Mouse (Mus musculus) liver, postnatal 0 days (tissue): ENCODE results near the gene Plcb4. TPM values are rescaled to one million over a fixed set of nuclear protein-coding genes. Genes with fewer than 3 reads are reported as not detected.

ENCODE experiments used
- ATAC-seq: fragments of 200-750 bp; cut with Nextera tagmentation; 2 replicates; pipeline ENCODE4 v1.8.0; 2017; ENCODE audit warnings: mild to moderate bottlenecking, moderate library complexity
- DNase-seq: peaks from one replicate; pipeline ENCODE4 v3.0.0-alpha.2; 2016
- H3K27ac ChIP-seq: fragments of 300-500 bp; sonication (generic); 2 replicates; pipeline ENCODE4 v1.5.1; 2014; ENCODE audit warnings: antibody characterized with exemption, moderate library complexity, mild to moderate bottlenecking, low read depth
- H3K27me3 ChIP-seq: fragments of 300-500 bp; sonication (generic); 2 replicates; pipeline ENCODE4 v1.6.1; 2014; ENCODE audit warnings: low read length, control low read depth, mixed read lengths; ENCODE audit not compliant: insufficient read depth
- H3K36me3 ChIP-seq: fragments of 300-500 bp; sonication (generic); replicated peaks from 2 replicates; pipeline ENCODE4 v1.6.1; 2014; ENCODE audit warnings: mild to moderate bottlenecking, control low read depth, low read length, moderate library complexity, mixed read lengths; ENCODE audit not compliant: insufficient read depth
- H3K4me1 ChIP-seq: fragments of 300-500 bp; sonication (generic); 2 replicates; pipeline ENCODE4 v1.6.1; 2014; ENCODE audit warnings: antibody characterized with exemption, mild to moderate bottlenecking, control low read depth; ENCODE audit not compliant: insufficient read depth
- H3K4me2 ChIP-seq: fragments of 300-500 bp; sonication (generic); 2 replicates; pipeline ENCODE4 v1.6.1; 2014; ENCODE audit warnings: low read depth, mild to moderate bottlenecking, low read length, moderate library complexity, mixed read lengths
- H3K4me3 ChIP-seq: fragments of 300-500 bp; sonication (generic); 2 replicates; pipeline ENCODE4 v1.5.1; 2014; ENCODE audit warnings: low read depth, low read length
- H3K9ac ChIP-seq: fragments of 300-500 bp; sonication (generic); replicated peaks from 2 replicates; pipeline ENCODE4 v1.6.1; 2014; ENCODE audit warnings: mild to moderate bottlenecking, moderate library complexity
- H3K9me3 ChIP-seq: fragments of 300-500 bp; sonication (generic); 2 replicates; pipeline ENCODE4 v1.6.1; 2016; ENCODE audit warnings: mild to moderate bottlenecking, control low read depth, low read length, mixed read lengths
- CTCF ChIP-seq: sonication (generic); IDR thresholded peaks from 2 replicates; pipeline ENCODE4 v1.5.1; 2016; ENCODE audit warnings: antibody characterized with exemption, low read depth
- EP300 ChIP-seq: IDR thresholded peaks from 2 replicates; pipeline ENCODE4 v1.6.1; 2016; ENCODE audit warnings: antibody characterized with exemption, low read depth, mild to moderate bottlenecking
- WGBS: fragments of 180-500 bp; shearing (Covaris S2); extraction: QIAGEN DNeasy Blood & Tissue Kit; methylation state at CpG from one replicate; pipeline ENCODE4 v1.1.7; 2014; ENCODE audit not compliant: insufficient replicate concordance; 5-methylcytosine and 5-hydroxymethylcytosine counted together
- polyA plus RNA-seq: library from polyadenylated mRNA; unstranded; fragments of >200 nt; fragmentation: Nextera tagmentation; extraction: Ambion mirVana; gene quantifications from 2 replicates; pipeline ENCODE4 v1.2.1, GENCODE M21; 2015

Plcb4 gene
- polyA plus RNA-seq, 1 experiment from 2014 or later = 2.8 TPM

DNA sequence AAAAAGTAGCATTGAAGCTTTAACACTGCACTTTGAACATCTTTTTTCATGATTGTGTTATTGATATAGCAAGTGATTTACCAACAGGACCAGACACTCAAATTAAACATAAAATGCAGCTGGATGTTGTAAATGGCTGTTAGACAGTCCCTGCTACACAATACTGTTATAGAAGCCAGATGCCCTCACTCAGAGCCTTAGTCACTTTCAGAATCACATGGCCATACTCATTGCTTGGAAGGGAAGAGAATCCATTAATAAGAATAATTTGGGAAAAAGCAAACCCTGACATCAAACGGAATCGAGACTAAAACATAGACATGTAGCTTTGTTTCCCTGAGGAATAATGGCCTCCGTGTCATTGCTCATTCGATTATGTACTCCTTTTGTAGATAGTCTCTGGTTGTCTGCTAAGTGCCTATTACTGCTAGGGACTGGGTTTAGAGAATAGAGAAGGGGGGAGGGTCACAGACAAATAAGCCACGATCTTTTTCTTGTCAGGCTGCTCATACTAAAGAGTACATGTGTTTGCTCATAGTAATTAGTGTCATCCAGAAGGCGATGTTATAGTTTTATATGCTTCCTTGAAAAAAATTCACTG is 197.2 kb downstream of the Plcb4 start:
- TF ChIP-seq EP300 = no peak
- no peak for TF ChIP-seq CTCF
- DNase-seq = no peak
- 77% methylated on average over 6 of the region's 6 CpGs for WGBS

DNA sequence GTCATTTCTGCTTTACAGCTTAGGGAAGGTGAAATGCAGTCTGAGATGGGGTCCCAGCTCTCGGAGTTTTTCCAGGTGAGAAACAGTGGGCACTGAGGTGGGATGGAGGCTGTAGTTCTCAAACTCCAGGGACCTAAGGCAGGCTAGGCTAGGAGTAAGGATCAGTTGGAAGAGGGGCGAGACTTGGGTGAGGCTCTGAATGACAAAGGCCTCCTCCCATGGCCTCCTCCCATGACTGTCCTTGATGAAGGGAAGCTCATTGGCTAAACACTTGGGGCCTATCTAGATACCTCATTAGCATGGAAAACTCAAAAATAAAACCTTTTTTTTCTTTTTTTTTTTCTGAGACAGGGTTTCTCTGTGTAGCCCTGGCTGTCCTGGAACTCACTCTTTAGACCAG is 198.0 kb downstream of the Plcb4 start:
- no peak for ATAC-seq

More for the DNA sequence above, 197.2 kb downstream of the Plcb4 start:
- Histone ChIP-seq H3K4me3 (no peak overlapping the region), H3K4me1 (no peaks in the 10 kb centered on the region), H3K9me3 (no peaks in the 10 kb centered on the region), H3K27ac (no peak overlapping the region), H3K36me3 (no peaks in the 10 kb centered on the region), H3K9ac (no peak overlapping the region), H3K27me3 (no peaks in the 10 kb centered on the region), H3K4me2 (no peak overlapping the region)
- ATAC-seq = no peak

DNA sequence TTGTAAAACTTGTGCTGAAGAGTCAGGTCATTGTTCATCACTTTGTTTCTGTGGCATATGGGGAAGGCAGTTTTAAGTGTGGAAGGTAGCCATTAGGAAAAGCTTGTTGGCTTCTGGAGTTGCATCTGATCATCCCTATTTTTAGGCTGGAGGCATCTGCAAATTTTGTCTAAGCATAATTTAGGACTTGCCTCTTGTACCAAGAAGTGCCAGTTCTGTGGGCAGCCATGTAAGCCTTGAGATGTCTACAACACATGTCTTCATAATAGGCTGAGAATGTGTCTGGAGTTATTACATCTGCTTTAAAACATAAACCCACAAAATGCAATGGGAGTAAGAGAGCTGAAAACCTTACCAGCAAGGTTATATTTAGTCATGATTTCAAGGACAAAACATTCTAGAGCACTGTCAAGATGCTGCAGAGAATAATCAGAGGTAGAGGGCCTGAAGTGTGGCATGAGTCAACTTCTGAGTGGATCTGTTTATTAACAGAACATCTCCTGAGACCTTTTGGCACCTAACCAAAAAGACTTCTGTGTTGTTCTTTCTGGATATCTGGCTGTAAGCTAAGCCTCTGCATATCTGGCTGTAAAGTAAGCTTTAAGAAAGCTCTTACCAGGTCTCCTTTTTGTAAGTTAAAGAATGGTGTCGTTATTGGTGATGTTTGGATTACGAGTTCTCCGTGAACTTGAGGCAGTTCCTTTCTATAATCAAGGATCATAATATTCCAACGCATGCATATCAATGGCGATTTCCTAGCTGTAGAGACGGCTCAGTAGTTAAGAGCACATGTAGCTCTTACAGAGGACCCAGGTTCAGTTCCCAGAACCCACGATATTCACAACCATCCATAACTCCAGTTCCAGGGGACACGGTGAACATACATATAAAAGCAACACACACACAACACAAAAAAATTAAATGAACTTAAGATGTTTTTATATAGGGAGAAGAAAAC is 203.0 kb downstream of the Plcb4 start:
- Histone ChIP-seq H3K27me3 (no peaks in the 10 kb centered on the region), H3K36me3 (no peaks in the 10 kb centered on the region), H3K27ac (no peak overlapping the region), H3K4me3 (no peak overlapping the region), H3K4me2 (no peak overlapping the region), H3K9ac (no peak overlapping the region), H3K9me3 (no peaks in the 10 kb centered on the region), H3K4me1 (no peaks in the 10 kb centered on the region)
- DNase-seq = no peak
- TF ChIP-seq CTCF = no peak
- TF ChIP-seq EP300 = no peak
- ATAC-seq = no peak
- WGBS = 79% methylated on average over 8 of the region's 8 CpGs

More for the DNA sequence above, 198.0 kb downstream of the Plcb4 start:
- Histone ChIP-seq H3K4me1 (no peaks in the 10 kb centered on the region), H3K27me3 (no peaks in the 10 kb centered on the region), H3K4me2 (no peak overlapping the region), H3K27ac (no peak overlapping the region), H3K9me3 (no peaks in the 10 kb centered on the region), H3K4me3 (no peak overlapping the region), H3K36me3 (no peaks in the 10 kb centered on the region), H3K9ac (no peak overlapping the region)
- DNase-seq = no peak
- no peak for TF ChIP-seq CTCF
- TF ChIP-seq EP300 = no peak
- 84% methylated on average over 2 of the region's 2 CpGs for WGBS

DNA sequence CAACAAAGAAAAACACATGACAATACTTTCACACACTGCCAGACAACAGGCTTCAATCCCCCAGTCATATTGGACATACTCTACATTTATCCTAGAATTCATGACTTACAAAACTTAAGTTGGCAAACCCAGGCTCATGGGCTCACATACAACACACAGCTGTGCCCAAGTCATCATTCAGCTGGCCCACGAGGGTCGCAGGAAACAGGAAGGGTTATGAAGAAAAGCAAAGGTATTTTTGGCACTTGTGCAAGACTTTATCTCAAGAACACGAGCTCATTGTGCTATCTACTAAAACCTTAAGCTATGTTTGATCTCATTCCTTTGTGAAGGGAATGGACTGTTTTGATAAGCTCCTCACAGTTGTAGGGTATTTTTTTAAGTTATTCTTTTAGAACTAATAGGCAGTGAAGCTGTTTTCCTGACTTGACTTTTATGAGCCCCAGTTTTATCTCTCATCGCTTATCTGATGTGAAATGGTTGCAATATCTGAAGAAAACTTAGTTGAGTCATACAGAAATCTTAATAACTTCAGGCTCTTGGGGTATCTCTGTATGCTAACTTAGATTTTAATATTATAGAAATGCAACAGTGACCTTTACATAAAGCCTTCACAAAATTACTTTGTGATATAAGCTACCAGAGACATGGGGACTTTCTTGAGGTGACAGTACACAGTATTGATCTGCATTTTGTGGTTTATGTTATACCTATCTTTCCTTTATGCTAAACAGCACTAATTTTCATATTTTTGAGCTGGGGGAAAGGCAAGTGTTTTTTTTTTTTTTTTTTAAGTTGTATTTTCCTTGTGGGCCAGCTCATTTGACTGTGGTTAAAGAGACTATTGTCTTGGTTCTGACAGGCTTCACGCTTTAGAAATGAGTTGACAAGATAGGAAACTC is 203.9 kb downstream of the Plcb4 start:
- Histone ChIP-seq H3K4me3 (no peak overlapping the region), H3K27me3 (no peaks in the 10 kb centered on the region), H3K9ac (no peak overlapping the region), H3K4me1 (no peaks in the 10 kb centered on the region), H3K4me2 (no peak overlapping the region), H3K27ac (no peak overlapping the region), H3K36me3 (no peaks in the 10 kb centered on the region), H3K9me3 (no peaks in the 10 kb centered on the region)
- no peak for DNase-seq
- WGBS = 30% methylated on average over 5 of the region's 5 CpGs
- ATAC-seq = no peak
- TF ChIP-seq CTCF (no peak), EP300 (no peak)

DNA sequence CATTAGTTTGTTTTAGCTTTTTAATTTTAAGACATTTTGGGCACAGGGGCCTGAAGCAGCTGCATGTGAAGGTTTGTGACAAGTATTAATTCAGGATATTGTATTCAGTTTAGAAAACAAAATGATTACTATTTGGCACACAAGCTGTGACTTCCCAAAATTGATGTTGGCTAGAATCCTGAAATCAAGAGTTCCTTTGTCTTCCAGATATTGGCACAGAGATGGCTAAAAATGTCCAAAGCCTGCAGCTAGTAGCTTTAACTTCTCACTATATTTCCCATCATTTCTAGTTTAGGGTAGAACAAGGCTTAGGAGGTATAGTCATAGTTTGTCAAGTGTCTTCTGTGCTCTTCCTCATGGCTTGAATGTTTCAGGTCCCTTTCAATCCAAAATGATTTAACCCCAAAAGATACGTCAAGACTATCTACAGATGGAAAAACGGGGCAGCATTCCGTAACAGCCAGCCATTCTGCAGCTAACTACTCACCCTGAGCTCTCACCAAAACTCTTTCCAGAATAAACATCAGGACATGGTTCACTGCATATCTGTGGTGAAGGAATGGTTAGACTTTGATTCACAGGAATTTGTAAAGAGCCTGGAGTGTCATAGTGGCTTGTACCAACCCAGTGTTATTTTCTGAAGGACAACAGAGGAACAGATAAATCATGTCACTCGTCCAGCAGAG is 204.7 kb downstream of the Plcb4 start:
- H3K27ac ChIP-seq = no peak overlapping the region
- H3K36me3 ChIP-seq = no peaks in the 10 kb centered on the region
- no peak overlapping the region for H3K4me3 ChIP-seq
- 80% methylated on average over 4 of the region's 4 CpGs for WGBS
- no peak overlapping the region for H3K4me2 ChIP-seq
- TF ChIP-seq EP300 (no peak), CTCF (no peak)
- H3K27me3 ChIP-seq = no peaks in the 10 kb centered on the region
- no peaks in the 10 kb centered on the region for H3K4me1 ChIP-seq
- DNase-seq = no peak
- ATAC-seq = no peak
- H3K9me3 ChIP-seq = no peaks in the 10 kb centered on the region
- no peak overlapping the region for H3K9ac ChIP-seq
